Mouse (Mus musculus) forebrain, embryonic 11.5 days (tissue): ENCODE data around the gene Cdkn2c. TPM values are rescaled to one million over a fixed set of nuclear protein-coding genes. Genes with fewer than 3 reads are reported as not detected.

ENCODE experiments used
- ATAC-seq: fragments of 200-750 bp; cut with Nextera tagmentation; replicated peaks from 2 replicates; pipeline ENCODE4 v1.8.0; 2017; ENCODE audit warnings: moderate TSS enrichment; ENCODE audit not compliant: low FRiP score
- DNase-seq: peaks from one replicate; pipeline ENCODE4 v3.0.0-alpha.2; 2017; ENCODE audit warnings: low spot score
- H3K27ac ChIP-seq: fragments of 300-500 bp; sonication (generic); 2 replicates; pipeline ENCODE4 v1.5.1; 2014; ENCODE audit warnings: low read depth, low read length
- H3K27me3 ChIP-seq: fragments of 300-500 bp; sonication (generic); 2 replicates; pipeline ENCODE4 v1.6.1; 2014; ENCODE audit warnings: mild to moderate bottlenecking, low read length, mixed read lengths; ENCODE audit not compliant: control insufficient read depth, insufficient read depth
- H3K36me3 ChIP-seq: fragments of 300-500 bp; sonication (generic); 2 replicates; pipeline ENCODE4 v1.6.1; 2014; ENCODE audit warnings: mild to moderate bottlenecking, low read length, moderate library complexity, mixed read lengths; ENCODE audit not compliant: control insufficient read depth, insufficient read depth
- H3K4me1 ChIP-seq: fragments of 300-500 bp; sonication (generic); replicated peaks from 2 replicates; pipeline ENCODE4 v1.6.1; 2014; ENCODE audit warnings: low read length, mixed read lengths; ENCODE audit not compliant: control insufficient read depth, insufficient read depth
- H3K4me2 ChIP-seq: fragments of 300-500 bp; sonication (generic); 2 replicates; pipeline ENCODE4 v1.6.1; 2014; ENCODE audit warnings: low read depth, mild to moderate bottlenecking, low read length, moderate library complexity, mixed read lengths; ENCODE audit not compliant: severe bottlenecking
- H3K4me3 ChIP-seq: fragments of 300-500 bp; sonication (generic); 2 replicates; pipeline ENCODE4 v1.5.1; 2014; ENCODE audit warnings: low read depth, low read length
- H3K9ac ChIP-seq: fragments of 300-500 bp; sonication (generic); 2 replicates; pipeline ENCODE4 v1.6.1; 2014; ENCODE audit warnings: low read length
- H3K9me3 ChIP-seq: fragments of 300-500 bp; sonication (generic); 2 replicates; pipeline ENCODE4 v1.6.1; 2016; ENCODE audit warnings: low read length, mixed read lengths; ENCODE audit not compliant: control insufficient read depth
- WGBS: fragments of 180-500 bp; shearing (Covaris S2); extraction: QIAGEN DNeasy Blood & Tissue Kit; methylation state at CpG from one replicate; pipeline ENCODE4 v1.1.7; 2014; 5-methylcytosine and 5-hydroxymethylcytosine counted together
- polyA plus RNA-seq: library from polyadenylated mRNA; unstranded; fragments of >200 nt; fragmentation: Nextera tagmentation; extraction: Ambion mirVana; gene quantifications from 2 replicates; pipeline ENCODE4 v1.2.1, GENCODE M21; 2014

Gene Cdkn2c
- polyA plus RNA-seq, 1 experiment from 2014 or later, result 9.3 TPM

- WGBS, result 70% methylated on average over 2 of the region's 2 CpGs
- ATAC-seq (no peak), DNase-seq (no peak)
- Histone ChIP-seq H3K36me3 (no peaks in the 10 kb centered on the region), H3K4me3 (no peak overlapping the region), H3K9me3 (no peaks in the 10 kb centered on the region), H3K4me1 (no peaks in the 10 kb centered on the region), H3K27me3 (no peaks in the 10 kb centered on the region), H3K27ac (no peak overlapping the region), H3K4me2 (no peak overlapping the region), H3K9ac (no peak overlapping the region)
Observed at GRCm38 (mm10) chr4:109630215-109630614, 36.8 kb downstream of the Cdkn2c start.

- WGBS, result 83% methylated on average over 4 of the region's 4 CpGs
Observed at GRCm38 (mm10) chr4:109612596-109612995, 54.4 kb downstream of the Cdkn2c start.

More at GRCm38 (mm10) chr4:109612596-109612995, 54.4 kb downstream of the Cdkn2c start:
- Histone ChIP-seq H3K9ac (no peak overlapping the region), H3K4me1 (no peaks in the 10 kb centered on the region), H3K27me3 (no peaks in the 10 kb centered on the region), H3K36me3 (no peaks in the 10 kb centered on the region), H3K4me2 (no peak overlapping the region), H3K9me3 (no peaks in the 10 kb centered on the region), H3K27ac (no peak overlapping the region), H3K4me3 (no peak overlapping the region)
- ATAC-seq (no peak), DNase-seq (no peak)

Other genes starting within 250 kb of the Cdkn2c start
- 45.1 and 49.4 TPM in 2 replicates for gene Rnf11, start 182.5 kb downstream of the Cdkn2c start, polyA plus RNA-seq
- gene 4930522H14Rik, start 135.9 kb downstream of the Cdkn2c start, polyA plus RNA-seq, result not detected in 2 replicates
- gene Faf1, start 9.4 kb upstream of the Cdkn2c start, polyA plus RNA-seq, result 42.7 and 42.9 TPM in 2 replicates